Mouse (Mus musculus) left cerebral cortex, postnatal 10 days (tissue): ENCODE data around the gene Iqgap2. TPM values are rescaled to one million over a fixed set of nuclear protein-coding genes. Genes with fewer than 3 reads are reported as not detected.

Experiments used
- DNase-seq, 2 experiments: peaks; one replicate each; pipeline ENCODE4 v3.0.0; 2021 to 2022; ENCODE audit warnings: low spot score in 2 of 2, mixed read lengths in 1 of 2; ENCODE audit errors: extremely low spot score in 1 of 2
- intact Hi-C: fragments of 180-260 bp; cut with DNase I; formaldehyde crosslinking; loops from one replicate; pipeline ENCODE4 v1.15.1; 2025
- total RNA-seq, 2 experiments: library from RNA; stranded (reverse); gene quantifications; 2 replicates each; pipeline ENCODE4 v1.2.3; 2021

Iqgap2 gene
- total RNA-seq, 2 experiments from 2014 or later = 10.9 TPM

GRCm38 (mm10) chr13:95616512-95616911, 275.2 kb downstream of the Iqgap2 start:
- intact Hi-C loops = no loop called here
- no peak for DNase-seq

- DNase-seq = no peak
- intact Hi-C loops = no loop called here
These were observed 277.0 kb downstream of the Iqgap2 start for GRCm38 (mm10) chr13:95614757-95615156.

GRCm38 (mm10) chr13:95612243-95612642, 279.5 kb downstream of the Iqgap2 start:
- intact Hi-C loops = no loop called here
- DNase-seq = no peak

- DNase-seq = no peak
- intact Hi-C loops = no loop called here
These were observed 280.0 kb downstream of the Iqgap2 start for GRCm38 (mm10) chr13:95611752-95612151.

- DNase-seq = no peak
- intact Hi-C loops = no loop called here
These were observed 280.7 kb downstream of the Iqgap2 start for GRCm38 (mm10) chr13:95610786-95611562.

GRCm38 (mm10) chr13:95609088-95609420, 282.7 kb downstream of the Iqgap2 start:
- DNase-seq = no peak
- intact Hi-C loops = no loop called here

GRCm38 (mm10) chr13:95608416-95609087, 283.2 kb downstream of the Iqgap2 start:
- intact Hi-C loops = no loop called here
- DNase-seq = no peak

GRCm38 (mm10) chr13:95607019-95607418, 284.7 kb downstream of the Iqgap2 start:
- intact Hi-C loops = no loop called here
- no peak for DNase-seq

GRCm38 (mm10) chr13:95604288-95604687, 287.4 kb downstream of the Iqgap2 start:
- intact Hi-C loops = no loop called here
- no peak for DNase-seq

GRCm38 (mm10) chr13:95599833-95600359, 291.8 kb downstream of the Iqgap2 start:
- no peak for DNase-seq
- intact Hi-C loops = no loop called here

- intact Hi-C loops = no loop called here
- DNase-seq = no peak
These were observed 293.3 kb downstream of the Iqgap2 start for GRCm38 (mm10) chr13:95598232-95598920.

- intact Hi-C loops = no loop called here
These were observed 294.1 kb downstream of the Iqgap2 start for GRCm38 (mm10) chr13:95597578-95597977.

GRCm38 (mm10) chr13:95596689-95597088, 295.0 kb downstream of the Iqgap2 start:
- DNase-seq = no peak
- intact Hi-C loops = no loop called here

More at GRCm38 (mm10) chr13:95597578-95597977, 294.1 kb downstream of the Iqgap2 start:
- no peak for DNase-seq

GRCm38 (mm10) chr13:95595921-95596320, 295.8 kb downstream of the Iqgap2 start:
- intact Hi-C loops = no loop called here

GRCm38 (mm10) chr13:95595411-95595810, 296.3 kb downstream of the Iqgap2 start:
- intact Hi-C loops = no loop called here
- DNase-seq = no peak

More at GRCm38 (mm10) chr13:95595921-95596320, 295.8 kb downstream of the Iqgap2 start:
- DNase-seq = no peak

- intact Hi-C loops = no loop called here
- no peak for DNase-seq
These were observed 298.9 kb downstream of the Iqgap2 start for GRCm38 (mm10) chr13:95592860-95593259.

GRCm38 (mm10) chr13:95591606-95592005, 300.1 kb downstream of the Iqgap2 start:
- DNase-seq = no peak
- intact Hi-C loops = no loop called here

GRCm38 (mm10) chr13:95587628-95588027, 304.1 kb downstream of the Iqgap2 start:
- intact Hi-C loops = no loop called here
- DNase-seq = no peak

- intact Hi-C loops = no loop called here
- DNase-seq = no peak
These were observed 306.8 kb downstream of the Iqgap2 start for GRCm38 (mm10) chr13:95584898-95585297.
